Mouse (Mus musculus) liver, adult 2 months (tissue): Measurements from ENCODE around the gene Dbil5.

ENCODE experiments used
- CTCF ChIP-seq: fragments of 200-500 bp; IDR thresholded peaks from 2 replicates; pipeline ENCODE4 v1.5.1; 2011; ENCODE audit warnings: low read depth, low read length, control low read depth
- POLR2A ChIP-seq: fragments of 200-500 bp; IDR thresholded peaks from 2 replicates; pipeline ENCODE4 v1.6.1; 2011; ENCODE audit warnings: low read length, control low read depth; ENCODE audit not compliant: insufficient read depth; ENCODE audit errors: extremely low read depth

DNA sequence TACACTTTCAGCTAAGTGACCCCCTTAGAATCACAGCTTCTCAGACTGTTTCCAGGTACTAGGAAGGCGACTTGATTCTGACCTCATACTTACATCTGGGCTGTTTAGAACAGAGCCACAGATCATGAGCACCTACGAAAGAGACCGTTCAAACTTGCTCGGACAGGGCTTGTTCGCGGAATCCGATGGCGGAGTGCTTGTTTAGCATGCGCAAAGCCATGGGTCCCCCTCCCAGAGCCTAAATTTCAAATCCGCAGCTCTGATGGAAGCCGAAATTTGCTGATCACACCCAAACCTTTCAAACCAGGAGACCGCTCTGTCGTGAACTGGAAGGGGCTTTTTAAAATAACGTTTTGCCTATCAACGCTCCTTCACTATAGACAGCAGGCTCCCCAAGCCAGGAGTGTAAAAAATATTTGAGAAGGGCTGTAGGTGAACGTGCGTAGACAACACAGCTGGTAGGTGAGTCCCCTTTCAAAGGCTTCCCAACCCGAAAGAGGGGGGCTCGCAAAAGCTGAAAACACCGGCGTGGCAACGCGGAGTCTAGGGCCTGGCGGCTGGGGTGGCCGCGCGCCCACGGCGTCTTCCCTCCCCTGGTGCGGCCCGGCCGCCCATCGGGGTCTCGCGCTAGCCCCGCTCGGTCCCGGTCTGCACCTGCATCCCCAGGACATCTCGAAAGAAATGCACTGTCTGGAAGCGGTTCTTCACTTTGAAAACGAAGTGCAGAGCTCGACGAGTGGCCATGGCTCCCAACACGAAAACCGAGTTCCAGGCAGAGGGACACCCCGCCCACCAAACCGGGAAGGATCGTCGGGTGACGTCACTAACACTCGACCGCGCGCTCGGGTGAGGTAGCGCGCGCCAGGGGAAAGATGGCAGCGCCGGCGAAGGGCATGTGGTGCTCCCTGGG is 25.7 kb downstream of the Dbil5 start, which contains the start of the genes Mrm3 and Glod4:
- TF ChIP-seq CTCF, result no peak
- 0 out of 2 replicates have a peak, but pooled peaks have one; percentile 48 for TF ChIP-seq POLR2A
